41 mouse cellular contexts compared by ENCODE assay signal in genomic region chr13:49846751-49847150, GRCm38 (mm10). TPM values are rescaled to one million over a fixed set of nuclear protein-coding genes. Genes with fewer than 3 reads are reported as not detected.
DNase-seq lines count a peak whose midpoint lies in the region; ATAC-seq and TF ChIP-seq lines count a peak whose summit lies in the region.
"Had no signal": no experiment of that assay in that cellular context is flagged by ENCODE, and none has a peak within 500 bp of the region (broad histone marks: within the 10 kb centered on the region; RNA-seq: fewer than 3 reads in every experiment).

No protein-coding gene starts in this region.

- no peak overlapping the region for H3K4me3 ChIP-seq in heart, embryonic 12.5 days
- no peak overlapping the region for H3K4me3 ChIP-seq in intestine, embryonic 15.5 days (replicated peaks)
- no peak overlapping the region for H3K4me3 ChIP-seq in intestine, postnatal 0 days (ENCODE audit: low read depth, low read length)
- no peak overlapping the region for H3K4me3 ChIP-seq in midbrain, embryonic 11.5 days (ENCODE audit: low read depth, low read length)
- H3K4me3 ChIP-seq: embryonic facial prominence, embryonic 13.5 days; forebrain, embryonic 10.5 days; forebrain, embryonic 15.5 days; hindbrain, embryonic 15.5 days; limb, embryonic 10.5 days; limb, embryonic 15.5 days; liver, embryonic 13.5 days had no signal

- no peaks in the 10 kb centered on the region for H3K36me3 ChIP-seq in heart, embryonic 12.5 days
- H3K36me3 ChIP-seq in intestine, embryonic 15.5 days, result no peaks in the 10 kb centered on the region
- H3K36me3 ChIP-seq in intestine, postnatal 0 days (ENCODE audit: control insufficient read depth, insufficient read depth), result no peaks in the 10 kb centered on the region
- no peaks in the 10 kb centered on the region for H3K36me3 ChIP-seq in midbrain, embryonic 11.5 days (ENCODE audit: control insufficient read depth, insufficient read depth, low read length)
- H3K36me3 ChIP-seq: embryonic facial prominence, embryonic 13.5 days; forebrain, embryonic 10.5 days; forebrain, embryonic 15.5 days; hindbrain, embryonic 15.5 days; limb, embryonic 10.5 days; limb, embryonic 15.5 days; liver, embryonic 13.5 days had no signal

- no peak overlapping the region for H3K4me2 ChIP-seq in heart, embryonic 12.5 days
- H3K4me2 ChIP-seq in intestine, embryonic 15.5 days (replicated peaks), result no peak overlapping the region
- H3K4me2 ChIP-seq in intestine, postnatal 0 days (replicated peaks; ENCODE audit: low read depth), result no peak overlapping the region
- no peak overlapping the region for H3K4me2 ChIP-seq in midbrain, embryonic 11.5 days
- H3K4me2 ChIP-seq: embryonic facial prominence, embryonic 13.5 days; forebrain, embryonic 15.5 days; hindbrain, embryonic 15.5 days; limb, embryonic 15.5 days; liver, embryonic 13.5 days had no signal

- peaks cover 18% of the 10 kb centered on the region for H3K4me1 ChIP-seq in heart, embryonic 12.5 days (replicated peaks)
- no peaks in the 10 kb centered on the region for H3K4me1 ChIP-seq in intestine, embryonic 15.5 days (replicated peaks)
- 0 out of 2 replicates have a peak, but pooled peaks cover 2% of the 10 kb centered on the region for H3K4me1 ChIP-seq in intestine, postnatal 0 days (replicated peaks; ENCODE audit: control insufficient read depth, insufficient read depth, low read length)
- no peaks in the 10 kb centered on the region for H3K4me1 ChIP-seq in midbrain, embryonic 11.5 days (ENCODE audit: control insufficient read depth, insufficient read depth, low read length)
- H3K4me1 ChIP-seq: embryonic facial prominence, embryonic 13.5 days; forebrain, embryonic 10.5 days; forebrain, embryonic 15.5 days; hindbrain, embryonic 15.5 days; limb, embryonic 10.5 days; limb, embryonic 15.5 days; liver, embryonic 13.5 days had no signal

- no peaks in the 10 kb centered on the region for H3K27me3 ChIP-seq in heart, embryonic 12.5 days (replicated peaks)
- no peaks in the 10 kb centered on the region for H3K27me3 ChIP-seq in intestine, embryonic 15.5 days (replicated peaks)
- H3K27me3 ChIP-seq in intestine, postnatal 0 days (replicated peaks; ENCODE audit: control insufficient read depth, insufficient read depth, low read length), result no peaks in the 10 kb centered on the region
- no peaks in the 10 kb centered on the region for H3K27me3 ChIP-seq in midbrain, embryonic 11.5 days (ENCODE audit: control insufficient read depth, insufficient read depth, low read length)
- H3K27me3 ChIP-seq: embryonic facial prominence, embryonic 13.5 days; forebrain, embryonic 15.5 days; hindbrain, embryonic 15.5 days; limb, embryonic 15.5 days; liver, embryonic 13.5 days had no signal

- H3K27ac ChIP-seq in heart, embryonic 12.5 days (ENCODE audit: poor library complexity, severe bottlenecking), result no peak overlapping the region
- no peak overlapping the region for H3K27ac ChIP-seq in intestine, embryonic 15.5 days
- no peak overlapping the region for H3K27ac ChIP-seq in intestine, postnatal 0 days (ENCODE audit: low read depth, low read length)
- no peak overlapping the region for H3K27ac ChIP-seq in midbrain, embryonic 11.5 days (ENCODE audit: low read depth, low read length)
- H3K27ac ChIP-seq: embryonic facial prominence, embryonic 13.5 days; forebrain, embryonic 10.5 days; forebrain, embryonic 15.5 days; hindbrain, embryonic 15.5 days; limb, embryonic 10.5 days; limb, embryonic 15.5 days; liver, embryonic 13.5 days had no signal

- no peak for TF ChIP-seq CTCF in intestine, postnatal 0 days (IDR thresholded peaks at IDR 0.05; ENCODE audit: low read depth)

- no peak overlapping the region for H3K9ac ChIP-seq in heart, embryonic 12.5 days
- H3K9ac ChIP-seq in intestine, embryonic 15.5 days, result no peak overlapping the region
- no peak overlapping the region for H3K9ac ChIP-seq in intestine, postnatal 0 days (ENCODE audit: low read depth, low read length)
- no peak overlapping the region for H3K9ac ChIP-seq in midbrain, embryonic 11.5 days (ENCODE audit: low read length)
- H3K9ac ChIP-seq: embryonic facial prominence, embryonic 13.5 days; forebrain, embryonic 15.5 days; hindbrain, embryonic 15.5 days; limb, embryonic 15.5 days; liver, embryonic 13.5 days had no signal

- no peak for DNase-seq in heart, postnatal 14 days
- DNase-seq in midbrain, embryonic 11.5 days (ENCODE audit: low spot score, missing footprints), result no peak
- DNase-seq in ovary, adult 18-20 months (ENCODE audit: low spot score), result no peak
- DNase-seq: adrenal gland, postnatal 25 days; cerebellum, adult 11-12 months; cerebellum, adult 9-11 months; gastrocnemius, postnatal 25 days; kidney, adult 2 months; kidney, postnatal 10 days; layer of hippocampus, postnatal 36 days; liver, embryonic 13.5 days; lung, adult 18-20 months; lung, postnatal 4 days; midbrain, embryonic 14.5 days; retina, postnatal 1 day; right cerebral cortex, postnatal 14 days; thymus, postnatal 4 days had no signal

- H3K9me3 ChIP-seq in heart, embryonic 12.5 days (replicated peaks), result 0 out of 2 replicates have a peak, but pooled peaks cover 5% of the 10 kb centered on the region
- H3K9me3 ChIP-seq in intestine, embryonic 15.5 days, result no peaks in the 10 kb centered on the region
- H3K9me3 ChIP-seq in intestine, postnatal 0 days (ENCODE audit: control insufficient read depth), result no peaks in the 10 kb centered on the region
- H3K9me3 ChIP-seq in midbrain, embryonic 11.5 days (ENCODE audit: control insufficient read depth, low read length), result no peaks in the 10 kb centered on the region; the same call in 1 of the 2 replicates
- H3K9me3 ChIP-seq: forebrain, embryonic 15.5 days; hindbrain, embryonic 15.5 days; limb, embryonic 10.5 days; limb, embryonic 15.5 days; liver, embryonic 13.5 days had no signal

- 4% methylated on average over 3 of the region's 3 CpGs for WGBS in heart, embryonic 12.5 days
- WGBS in intestine, embryonic 15.5 days, result 45% methylated on average over 3 of the region's 3 CpGs
- WGBS in intestine, postnatal 0 days, result 35% methylated on average over 3 of the region's 3 CpGs
- 90% methylated on average over 3 of the region's 3 CpGs for WGBS in midbrain, embryonic 11.5 days

- peak; percentile 79; the same call in 1 of the 2 replicates for ATAC-seq in heart, embryonic 12.5 days (ENCODE audit: insufficient number of reproducible peaks, low FRiP score)
- ATAC-seq in intestine, embryonic 15.5 days, result peak; percentile 53; the same call in 1 of the 2 replicates
- no peak for ATAC-seq in intestine, postnatal 0 days
- peak; percentile 70 for ATAC-seq in granulocyte monocyte progenitor cell, adult 5-6 weeks (replicated peaks; ENCODE audit: poor library complexity, severe bottlenecking)
- ATAC-seq in midbrain, embryonic 11.5 days (ENCODE audit: low FRiP score), result no peak
- ATAC-seq: forebrain, embryonic 15.5 days; inflammation-experienced regulatory T-cells, adult 6 months; lung, postnatal 0 days had no signal

- intact Hi-C loops in heart, postnatal 14 days (cut with DNase I), result no loop called here

RNA-seq across cellular contexts. Expression of gene Gm30302, which starts 48.0 kb away (rescaled TPM):
- polyA plus RNA-seq in heart, embryonic 12.5 days (2016; fragmentation: Nextera tagmentation; extraction: Ambion mirVana), result 0.12 TPM in 1 of 2 replicates, not detected in the other
- under 1 TPM; 0.10 to 0.24 TPM for total RNA-seq in heart, postnatal 14 days (2021)
- not detected in 2 replicates for polyA plus RNA-seq in intestine, embryonic 15.5 days (2015; fragmentation: Nextera tagmentation; extraction: Ambion mirVana)
- not detected in 2 replicates for polyA plus RNA-seq in intestine, postnatal 0 days (2015; fragmentation: Nextera tagmentation; extraction: Ambion mirVana)
- total RNA-seq in granulocyte monocyte progenitor cell, adult 5-6 weeks (2014; fragmentation: Nextera tagmentation), result not detected in 2 replicates
- not detected in 2 replicates for total RNA-seq in granulocyte monocyte progenitor cell, adult 5-6 weeks (2017)
- polyA plus RNA-seq in midbrain, embryonic 11.5 days (2014; fragmentation: Nextera tagmentation; extraction: Ambion mirVana), result 0.08 TPM in 1 of 2 replicates, not detected in the other
- total RNA-seq: adrenal gland, postnatal 25 days; CH12.LX; ES-E14; gastrocnemius, adult 18-20 months; gastrocnemius, postnatal 25 days; layer of hippocampus, postnatal 36 days; megakaryocyte-erythroid progenitor cell, adult 5-6 weeks; monocyte, adult 5-6 weeks had no signal
- polyA plus RNA-seq: C2C12; embryonic facial prominence, embryonic 13.5 days; forebrain, embryonic 10.5 days; forebrain, embryonic 15.5 days; frontal cortex, adult 2 months; hindbrain, embryonic 15.5 days; inflammation-experienced regulatory T-cells, adult 6 months; kidney, adult 2 months; large intestine, adult 2 months; limb, embryonic 10.5 days; limb, embryonic 15.5 days; liver, embryonic 13.5 days; lung, postnatal 0 days; midbrain, embryonic 14.5 days; neural tube, embryonic 14.5 days; small intestine, adult 2 months; stomach, embryonic 14.5 days; thymus, postnatal 0 days had no signal

Comparison
In these comparisons a context has a peak if more than half of its experiments do, and no peak if none do; other contexts are left out.
1. ATAC-seq: peak in heart, embryonic 12.5 days (single experiment), intestine, embryonic 15.5 days (single experiment) and granulocyte monocyte progenitor cell, adult 5-6 weeks (single experiment); none in intestine, postnatal 0 days (single experiment) and midbrain, embryonic 11.5 days (single experiment).